Mouse (Mus musculus): ENCODE measurements at regions not wholly inside any gene's neighbourhood (a gene's known extent, or its start where the extent isn't known, plus 50 kb on each side); places are given as distances from the start of the nearest gene placed in this dataset.
"Not testable (repeated sequence)": the region's sequence is repeated elsewhere in the genome, so short reads cannot be mapped to it uniquely, and the experiment has no call there.

- TF ChIP-seq CTCF (IDR thresholded peaks at IDR 0.05; ENCODE audit: low read depth, low read length); GATA1 (IDR thresholded peaks at IDR 0.05; ENCODE audit: borderline replicate concordance, low read length); TAL1 (conservative IDR thresholded peaks at IDR 0.05; ENCODE audit: low read depth, low read length); POLR2AphosphoS5 (IDR thresholded peaks at IDR 0.05; ENCODE audit: insufficient replicate concordance, low read depth, low read length): not testable (repeated sequence)
Observed at GRCm38 (mm10) chr13:66519596-66519995, 78.7 kb upstream of the 2410141K09Rik start.

Data from G1E (cell line).